Mouse (Mus musculus): ENCODE results near the gene Mlc1. TPM values are rescaled to one million over a fixed set of nuclear protein-coding genes. Genes with fewer than 3 reads are reported as not detected.

Mlc1 gene
- polyA plus RNA-seq, 1 experiment from 2014 or later: 0.07 TPM

GRCm38 (mm10) chr15:88932667-88933066, 46.1 kb downstream of the Mlc1 start:
- no peaks in the 10 kb centered on the region for H3K4me1 ChIP-seq (replicated peaks; ENCODE audit: insufficient read depth, low read length)
- no peak overlapping the region for H3K9ac ChIP-seq (ENCODE audit: low read depth, low read length)
- H3K4me3 ChIP-seq (replicated peaks; ENCODE audit: low read depth, low read length): no peak overlapping the region
- H3K4me2 ChIP-seq (ENCODE audit: low read length): no peak overlapping the region
- 82% methylated on average over 10 of the region's 10 CpGs for WGBS
- no peak for TF ChIP-seq CTCF (IDR thresholded peaks at IDR 0.05; ENCODE audit: low read depth)
- no peaks in the 10 kb centered on the region for H3K9me3 ChIP-seq (replicated peaks; ENCODE audit: low read length)
- no peaks in the 10 kb centered on the region for H3K27me3 ChIP-seq (ENCODE audit: insufficient read depth, low read length)
- no peak for DNase-seq (ENCODE audit: low spot score)
- no peaks in the 10 kb centered on the region for H3K36me3 ChIP-seq (ENCODE audit: insufficient read depth, low read length)
- H3K27ac ChIP-seq: no peak overlapping the region
- ATAC-seq (replicated peaks; ENCODE audit: low FRiP score, low read depth): no peak

DNA sequence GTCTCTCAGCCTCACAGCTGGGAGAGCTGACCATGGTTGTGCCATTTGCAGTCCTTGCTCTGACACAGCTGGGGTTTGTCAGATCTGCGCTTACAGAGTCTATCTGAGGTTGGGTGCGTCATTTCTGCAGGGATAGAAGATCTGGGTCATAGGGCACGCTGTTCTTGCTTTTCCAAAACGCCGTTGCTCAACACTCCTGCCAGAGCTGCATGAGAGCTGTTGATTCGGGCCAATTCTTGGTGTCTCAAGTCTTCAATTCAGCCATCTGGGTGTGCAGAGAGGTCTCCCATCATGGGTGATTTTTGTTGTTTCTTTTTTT, 56.9 kb downstream of the Mlc1 start:
- Histone ChIP-seq H3K9ac (ENCODE audit: low read depth, low read length) (no peak overlapping the region), H3K27me3 (ENCODE audit: insufficient read depth, low read length) (no peaks in the 10 kb centered on the region; the same call in 1 of the 2 replicates), H3K4me2 (ENCODE audit: low read length) (no peak overlapping the region), H3K4me3 (replicated peaks; ENCODE audit: low read depth, low read length) (no peak overlapping the region), H3K27ac (no peak overlapping the region), H3K4me1 (replicated peaks; ENCODE audit: insufficient read depth, low read length) (no peaks in the 10 kb centered on the region), H3K9me3 (replicated peaks; ENCODE audit: low read length) (no peaks in the 10 kb centered on the region), H3K36me3 (ENCODE audit: insufficient read depth, low read length) (no peaks in the 10 kb centered on the region)
- WGBS: 56% methylated on average over 6 of the region's 6 CpGs
- TF ChIP-seq CTCF (IDR thresholded peaks at IDR 0.05; ENCODE audit: low read depth): no peak
- DNase-seq (ENCODE audit: low spot score): peak; percentile 41
- ATAC-seq (replicated peaks; ENCODE audit: low FRiP score, low read depth): no peak

DNA sequence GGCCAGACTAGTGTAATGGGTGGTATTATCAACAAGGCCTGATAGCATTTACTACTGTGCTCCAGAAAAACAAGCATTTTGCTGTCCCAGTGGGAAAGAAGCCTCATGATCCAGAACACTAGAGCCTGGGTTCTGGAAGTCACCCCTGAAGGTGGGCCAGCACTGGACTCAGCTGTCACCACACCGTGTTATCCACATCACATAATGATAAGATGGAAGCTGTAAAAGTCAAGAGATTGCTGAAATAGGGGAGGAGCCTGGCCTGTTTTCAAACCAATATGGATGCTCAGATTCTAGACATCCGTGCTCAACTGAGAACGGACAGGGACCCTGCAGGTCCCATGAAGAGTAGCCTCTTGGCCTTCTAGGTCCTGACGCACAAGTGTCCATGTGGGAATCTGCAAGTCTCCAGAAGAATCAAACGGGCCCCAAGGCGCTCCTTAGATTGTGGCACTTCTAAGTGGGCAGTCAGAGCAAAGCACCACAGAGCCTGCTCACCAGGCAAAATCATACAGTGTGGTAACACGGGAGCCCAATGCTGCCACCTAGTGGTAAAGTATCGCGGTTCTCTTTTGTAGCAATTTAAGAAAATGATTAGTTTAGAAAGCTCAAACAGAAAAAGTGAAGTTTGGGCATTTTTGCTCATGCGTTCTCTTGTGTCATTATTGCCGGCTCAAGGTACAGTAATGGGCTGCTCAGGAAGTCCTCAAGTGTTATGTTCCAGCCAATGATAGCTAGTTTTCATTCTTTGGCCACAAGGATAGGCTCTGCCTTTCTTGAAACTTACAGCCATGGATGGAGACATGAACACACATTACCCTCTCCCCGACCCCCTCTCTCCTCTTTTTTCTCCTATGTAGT, 57.4 kb downstream of the Mlc1 start:
- H3K4me2 ChIP-seq (ENCODE audit: low read length): 0 out of 2 replicates have a peak overlapping the region, but pooled peaks have one; percentile 2
- H3K36me3 ChIP-seq (ENCODE audit: insufficient read depth, low read length): no peaks in the 10 kb centered on the region
- ATAC-seq (replicated peaks; ENCODE audit: low FRiP score, low read depth) (peak; percentile 65; the same call in 1 of the 2 replicates), DNase-seq (ENCODE audit: low spot score) (peak; percentile 90)
- peak; percentile 93 for TF ChIP-seq CTCF (IDR thresholded peaks at IDR 0.05; ENCODE audit: low read depth)
- no peaks in the 10 kb centered on the region for H3K9me3 ChIP-seq (replicated peaks; ENCODE audit: low read length)
- H3K27ac ChIP-seq: no peak overlapping the region
- 21% methylated on average over 12 of the region's 12 CpGs for WGBS
- H3K4me1 ChIP-seq (replicated peaks; ENCODE audit: insufficient read depth, low read length): no peaks in the 10 kb centered on the region
- no peak overlapping the region for H3K9ac ChIP-seq (ENCODE audit: low read depth, low read length)
- H3K4me3 ChIP-seq (replicated peaks; ENCODE audit: low read depth, low read length): no peak overlapping the region
- H3K27me3 ChIP-seq (ENCODE audit: insufficient read depth, low read length): no peaks in the 10 kb centered on the region; the same call in 1 of the 2 replicates

DNA sequence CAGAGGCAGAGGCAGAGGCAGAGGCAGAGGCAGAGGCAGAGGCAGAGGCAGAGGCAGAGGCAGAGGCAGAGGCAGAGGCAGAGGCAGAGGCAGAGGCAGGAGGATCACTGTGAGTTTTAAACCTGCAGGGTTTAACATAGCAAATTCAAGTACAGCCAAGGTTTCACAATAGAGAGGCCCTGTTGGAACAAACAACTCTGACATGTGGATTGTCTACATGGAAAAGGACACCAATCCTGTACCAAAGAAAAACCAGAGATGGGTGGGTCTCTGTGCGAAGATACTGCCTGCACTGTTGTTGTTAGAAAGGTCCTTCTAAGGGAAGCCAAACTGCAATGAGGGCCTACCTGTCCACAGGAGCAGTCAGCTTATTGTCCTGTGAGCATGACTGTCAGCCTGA, 58.7 kb downstream of the Mlc1 start:
- H3K27ac ChIP-seq: no peak overlapping the region
- no peak for ATAC-seq (replicated peaks; ENCODE audit: low FRiP score, low read depth)
- DNase-seq (ENCODE audit: low spot score): no peak
- H3K9me3 ChIP-seq (replicated peaks; ENCODE audit: low read length): no peaks in the 10 kb centered on the region
- no peaks in the 10 kb centered on the region for H3K36me3 ChIP-seq (ENCODE audit: insufficient read depth, low read length)
- no peak for TF ChIP-seq CTCF (IDR thresholded peaks at IDR 0.05; ENCODE audit: low read depth)
- no peak overlapping the region for H3K9ac ChIP-seq (ENCODE audit: low read depth, low read length)
- no peaks in the 10 kb centered on the region; the same call in 1 of the 2 replicates for H3K27me3 ChIP-seq (ENCODE audit: insufficient read depth, low read length)
- H3K4me3 ChIP-seq (replicated peaks; ENCODE audit: low read depth, low read length): no peak overlapping the region
- no peaks in the 10 kb centered on the region for H3K4me1 ChIP-seq (replicated peaks; ENCODE audit: insufficient read depth, low read length)
- WGBS: 89% methylated on average over 1 of the region's 1 CpGs
- H3K4me2 ChIP-seq (ENCODE audit: low read length): no peak overlapping the region

GRCm38 (mm10) chr15:88919328-88919727, 59.5 kb downstream of the Mlc1 start:
- 51% methylated on average over 12 of the region's 12 CpGs for WGBS
- Histone ChIP-seq H3K4me1 (replicated peaks; ENCODE audit: insufficient read depth, low read length) (no peaks in the 10 kb centered on the region), H3K9ac (ENCODE audit: low read depth, low read length) (no peak overlapping the region), H3K4me2 (ENCODE audit: low read length) (no peak overlapping the region), H3K36me3 (ENCODE audit: insufficient read depth, low read length) (no peaks in the 10 kb centered on the region), H3K27me3 (ENCODE audit: insufficient read depth, low read length) (no peaks in the 10 kb centered on the region; the same call in 1 of the 2 replicates), H3K4me3 (replicated peaks; ENCODE audit: low read depth, low read length) (no peak overlapping the region), H3K27ac (no peak overlapping the region), H3K9me3 (replicated peaks; ENCODE audit: low read length) (no peaks in the 10 kb centered on the region)
- peak; percentile 35 for DNase-seq (ENCODE audit: low spot score)
- TF ChIP-seq CTCF (IDR thresholded peaks at IDR 0.05; ENCODE audit: low read depth): no peak
- peak; percentile 70 for ATAC-seq (replicated peaks; ENCODE audit: low FRiP score, low read depth)

- H3K36me3 ChIP-seq (ENCODE audit: insufficient read depth, low read length): no peaks in the 10 kb centered on the region
- no peaks in the 10 kb centered on the region for H3K9me3 ChIP-seq (replicated peaks; ENCODE audit: low read length)
- no peak overlapping the region for H3K27ac ChIP-seq
- TF ChIP-seq CTCF (IDR thresholded peaks at IDR 0.05; ENCODE audit: low read depth): no peak
- H3K4me2 ChIP-seq (ENCODE audit: low read length): no peak overlapping the region
- H3K4me1 ChIP-seq (replicated peaks; ENCODE audit: insufficient read depth, low read length): no peaks in the 10 kb centered on the region
- no peaks in the 10 kb centered on the region; the same call in 1 of the 2 replicates for H3K27me3 ChIP-seq (ENCODE audit: insufficient read depth, low read length)
- DNase-seq (ENCODE audit: low spot score) (no peak), ATAC-seq (replicated peaks; ENCODE audit: low FRiP score, low read depth) (no peak)
- no peak overlapping the region for H3K4me3 ChIP-seq (replicated peaks; ENCODE audit: low read depth, low read length)
- 93% methylated on average over 8 of the region's 8 CpGs for WGBS
- no peak overlapping the region for H3K9ac ChIP-seq (ENCODE audit: low read depth, low read length)
These were observed 61.7 kb downstream of the Mlc1 start for GRCm38 (mm10) chr15:88917126-88917525.

Measured in kidney, postnatal 0 days (tissue).